13 mouse cellular contexts compared by ENCODE assay signal in genomic region chr19:25186316-25186715, GRCm38 (mm10). TPM values are rescaled to one million over a fixed set of nuclear protein-coding genes. Genes with fewer than 3 reads are reported as not detected.
DNase-seq lines count a peak whose midpoint lies in the region; ATAC-seq lines count a peak whose summit lies in the region.
"Had no signal": no experiment of that assay in that cellular context is flagged by ENCODE, and none has a peak within 500 bp of the region (broad histone marks: within the 10 kb centered on the region; RNA-seq: fewer than 3 reads in every experiment).

No protein-coding gene starts in this region.

- H3K27me3 ChIP-seq in kidney, embryonic 16.5 days (ENCODE audit: insufficient read depth, low read length), result no peaks in the 10 kb centered on the region
- no peaks in the 10 kb centered on the region for H3K27me3 ChIP-seq in midbrain, embryonic 11.5 days (ENCODE audit: control insufficient read depth, insufficient read depth, low read length)

- no peak overlapping the region for H3K4me3 ChIP-seq in kidney, embryonic 16.5 days (ENCODE audit: low read length)
- H3K4me3 ChIP-seq in midbrain, embryonic 11.5 days (ENCODE audit: low read depth, low read length), result no peak overlapping the region
- H3K4me3 ChIP-seq: myocyte had no signal

- H3K9me3 ChIP-seq in kidney, embryonic 16.5 days (ENCODE audit: low read length), result no peaks in the 10 kb centered on the region
- no peaks in the 10 kb centered on the region for H3K9me3 ChIP-seq in midbrain, embryonic 11.5 days (ENCODE audit: control insufficient read depth, low read length)

- H3K36me3 ChIP-seq in kidney, embryonic 16.5 days (ENCODE audit: insufficient read depth, low read length), result no peaks in the 10 kb centered on the region
- H3K36me3 ChIP-seq in midbrain, embryonic 11.5 days (ENCODE audit: control insufficient read depth, insufficient read depth, low read length), result no peaks in the 10 kb centered on the region

- no peak for ATAC-seq in kidney, embryonic 16.5 days (ENCODE audit: low FRiP score, low TSS enrichment)
- ATAC-seq in midbrain, embryonic 11.5 days (ENCODE audit: low FRiP score), result no peak
- no peak for ATAC-seq in monocyte, adult 5-6 weeks (replicated peaks; ENCODE audit: insufficient number of reproducible peaks, low FRiP score, low TSS enrichment, poor library complexity, severe bottlenecking)
- ATAC-seq: CD4-positive, CD25-positive, alpha-beta regulatory T cell, adult 4 months; forebrain, embryonic 16.5 days had no signal

- peaks cover 29% of the 10 kb centered on the region for H3K4me1 ChIP-seq in kidney, embryonic 16.5 days (ENCODE audit: insufficient read depth, low read length)
- no peaks in the 10 kb centered on the region for H3K4me1 ChIP-seq in midbrain, embryonic 11.5 days (ENCODE audit: control insufficient read depth, insufficient read depth, low read length)

- H3K27ac ChIP-seq in kidney, embryonic 16.5 days (ENCODE audit: low read length), result peak overlapping the region; percentile 77; the same call in 1 of the 2 replicates
- no peak overlapping the region for H3K27ac ChIP-seq in midbrain, embryonic 11.5 days (ENCODE audit: low read depth, low read length)
- H3K27ac ChIP-seq: hindbrain, embryonic 14.5 days had no signal

- H3K9ac ChIP-seq in kidney, embryonic 16.5 days (replicated peaks; ENCODE audit: low read length), result no peak overlapping the region
- no peak overlapping the region for H3K9ac ChIP-seq in midbrain, embryonic 11.5 days (ENCODE audit: low read length)
- H3K9ac ChIP-seq: hindbrain, embryonic 14.5 days had no signal

- intact Hi-C loops in heart, postnatal 14 days (cut with DNase I), result no loop called here

- H3K4me2 ChIP-seq in kidney, embryonic 16.5 days (replicated peaks; ENCODE audit: low read depth, low read length), result no peak overlapping the region
- no peak overlapping the region for H3K4me2 ChIP-seq in midbrain, embryonic 11.5 days
- H3K4me2 ChIP-seq: hindbrain, embryonic 14.5 days had no signal

- 67% methylated on average over 5 of the region's 5 CpGs for WGBS in kidney, embryonic 16.5 days
- WGBS in midbrain, embryonic 11.5 days, result 90% methylated on average over 5 of the region's 5 CpGs

- no peak for DNase-seq in kidney, adult 8-10 months
- peak; percentile 30 for DNase-seq in ZHBTc4 (ENCODE audit: low read depth, low spot score)
- DNase-seq in adrenal gland, postnatal 25 days, result peak; percentile 60
- DNase-seq in heart, postnatal 14 days, result peak; percentile 70 to 71
- DNase-seq in midbrain, embryonic 11.5 days (ENCODE audit: low spot score, missing footprints), result no peak
- DNase-seq in cerebellum, postnatal 36 days, result no peak
- DNase-seq: retina, postnatal 1 day had no signal

RNA-seq across cellular contexts. Expression of gene Kank1, which starts 50.5 kb away (rescaled TPM):
- 30.9 and 32.8 TPM in 2 replicates for polyA plus RNA-seq in kidney, embryonic 16.5 days (2015; fragmentation: Nextera tagmentation; extraction: Ambion mirVana)
- total RNA-seq in adrenal gland, postnatal 25 days (2021), result 20.9 and 21.7 TPM in 2 replicates
- 10 to 100 TPM; 35.2 to 38.2 TPM for total RNA-seq in heart, postnatal 14 days (2021)
- 12.9 and 13.3 TPM in 2 replicates for polyA plus RNA-seq in midbrain, embryonic 11.5 days (2014; fragmentation: Nextera tagmentation; extraction: Ambion mirVana)
- not detected in 3 replicates for total RNA-seq in monocyte, adult 5-6 weeks (2017)
- polyA plus RNA-seq: CD4-positive, CD25-positive, alpha-beta regulatory T cell, adult 4 months had no signal

Comparison
In these comparisons a context has a peak if more than half of its experiments do, and no peak if none do; other contexts are left out.
1. DNase-seq: peak in ZHBTc4 (single experiment), adrenal gland, postnatal 25 days (single experiment) and heart, postnatal 14 days (2 of 2); none in kidney, adult 8-10 months (0 of 2), midbrain, embryonic 11.5 days (single experiment) and cerebellum, postnatal 36 days (0 of 2).
2. RNA of gene Kank1, which starts 50.5 kb away (total RNA-seq): 35.2 to 38.2 TPM in heart, postnatal 14 days and 20.9 to 21.7 TPM in adrenal gland, postnatal 25 days; not detected in monocyte, adult 5-6 weeks; every median in the first group is over 10 times any median in the second.